Mouse (Mus musculus) midbrain, embryonic 15.5 days (tissue): ENCODE results near the gene Zfp423. TPM values are rescaled to one million over a fixed set of nuclear protein-coding genes. Genes with fewer than 3 reads are reported as not detected.

Experiments
- ATAC-seq: fragments of 200-750 bp; cut with Nextera tagmentation; replicated peaks from 2 replicates; pipeline ENCODE4 v1.8.0; 2017; ENCODE audit warnings: moderate TSS enrichment
- H3K27ac ChIP-seq: fragments of 300-500 bp; sonication (generic); 2 replicates; pipeline ENCODE4 v1.5.1; 2015; ENCODE audit warnings: mild to moderate bottlenecking, inconsistent platforms
- H3K27me3 ChIP-seq: fragments of 300-500 bp; sonication (generic); replicated peaks from 2 replicates; pipeline ENCODE4 v1.6.1; 2015; ENCODE audit warnings: inconsistent platforms
- H3K36me3 ChIP-seq: fragments of 300-500 bp; sonication (generic); replicated peaks from 2 replicates; pipeline ENCODE4 v1.6.1; 2015; ENCODE audit warnings: inconsistent platforms
- H3K4me1 ChIP-seq: fragments of 300-500 bp; sonication (generic); 2 replicates; pipeline ENCODE4 v1.6.1; 2015; ENCODE audit warnings: inconsistent platforms
- H3K4me2 ChIP-seq: fragments of 300-500 bp; sonication (generic); 2 replicates; pipeline ENCODE4 v1.6.1; 2015; ENCODE audit warnings: inconsistent platforms, mild to moderate bottlenecking, moderate library complexity
- H3K4me3 ChIP-seq: fragments of 300-500 bp; sonication (generic); 2 replicates; pipeline ENCODE4 v1.5.1; 2015; ENCODE audit warnings: mild to moderate bottlenecking, inconsistent platforms
- H3K9ac ChIP-seq: fragments of 300-500 bp; sonication (generic); 2 replicates; pipeline ENCODE4 v1.6.1; 2015; ENCODE audit warnings: mild to moderate bottlenecking, inconsistent platforms
- H3K9me3 ChIP-seq: fragments of 300-500 bp; sonication (generic); 2 replicates; pipeline ENCODE4 v1.6.1; 2016; ENCODE audit warnings: inconsistent platforms
- WGBS: fragments of 180-500 bp; shearing (Covaris S2); methylation state at CpG from one replicate; pipeline ENCODE4 v1.1.7; 2015; ENCODE audit warnings: mixed read lengths; 5-methylcytosine and 5-hydroxymethylcytosine counted together
- polyA plus RNA-seq: library from polyadenylated mRNA; unstranded; fragments of >200 nt; fragmentation: Nextera tagmentation; extraction: Ambion mirVana; gene quantifications from 2 replicates; pipeline ENCODE4 v1.2.1, GENCODE M21; 2015

Zfp423 gene
- polyA plus RNA-seq, 1 experiment from 2014 or later, result 35.7 TPM

- Histone ChIP-seq H3K4me1 (peaks cover 64% of the 10 kb centered on the region), H3K4me3 (no peak overlapping the region), H3K4me2 (no peak overlapping the region), H3K27ac (no peak overlapping the region), H3K36me3 (no peaks in the 10 kb centered on the region), H3K9ac (no peak overlapping the region), H3K27me3 (no peaks in the 10 kb centered on the region), H3K9me3 (no peaks in the 10 kb centered on the region)
- WGBS, result 60% methylated on average over 3 of the region's 3 CpGs
- ATAC-seq, result no peak
Observed at GRCm38 (mm10) chr8:87713946-87714345, 245.4 kb downstream of the Zfp423 start.

GRCm38 (mm10) chr8:87711955-87712354 is 247.4 kb downstream of the Zfp423 start:
- 50% methylated on average over 6 of the region's 6 CpGs for WGBS
- Histone ChIP-seq H3K4me2 (no peak overlapping the region), H3K27ac (peak overlapping the region; percentile 49), H3K4me3 (no peak overlapping the region), H3K9me3 (no peaks in the 10 kb centered on the region), H3K4me1 (peaks cover 62% of the 10 kb centered on the region), H3K36me3 (no peaks in the 10 kb centered on the region), H3K27me3 (no peaks in the 10 kb centered on the region), H3K9ac (no peak overlapping the region)
- ATAC-seq, result no peak

- Histone ChIP-seq H3K4me1 (peaks cover 58% of the 10 kb centered on the region), H3K9me3 (no peaks in the 10 kb centered on the region), H3K4me2 (peak overlapping the region; percentile 24), H3K9ac (0 out of 2 replicates have a peak overlapping the region, but pooled peaks have one; percentile 5), H3K27ac (peak overlapping the region; percentile 75), H3K27me3 (no peaks in the 10 kb centered on the region), H3K36me3 (no peaks in the 10 kb centered on the region), H3K4me3 (no peak overlapping the region)
- 16% methylated on average over 11 of the region's 11 CpGs for WGBS
- ATAC-seq, result no peak
Observed at GRCm38 (mm10) chr8:87708127-87708637, 251.2 kb downstream of the Zfp423 start.

GRCm38 (mm10) chr8:87707176-87707575 is 252.2 kb downstream of the Zfp423 start:
- H3K27ac ChIP-seq, result peak overlapping the region; percentile 75
- H3K4me3 ChIP-seq, result no peak overlapping the region
- H3K27me3 ChIP-seq, result no peaks in the 10 kb centered on the region
- peak overlapping the region; percentile 24 for H3K4me2 ChIP-seq
- no peaks in the 10 kb centered on the region for H3K36me3 ChIP-seq
- peaks cover 59% of the 10 kb centered on the region for H3K4me1 ChIP-seq
- no peak for ATAC-seq
- WGBS, result 35% methylated on average over 17 of the region's 17 CpGs
- H3K9ac ChIP-seq, result no peak overlapping the region
- no peaks in the 10 kb centered on the region for H3K9me3 ChIP-seq

GRCm38 (mm10) chr8:87704756-87705155 is 254.6 kb downstream of the Zfp423 start:
- Histone ChIP-seq H3K36me3 (no peaks in the 10 kb centered on the region), H3K9me3 (no peaks in the 10 kb centered on the region), H3K4me1 (peaks cover 58% of the 10 kb centered on the region), H3K4me3 (no peak overlapping the region), H3K4me2 (no peak overlapping the region), H3K9ac (no peak overlapping the region), H3K27me3 (no peaks in the 10 kb centered on the region), H3K27ac (no peak overlapping the region)
- 97% methylated on average over 3 of the region's 3 CpGs for WGBS
- ATAC-seq, result no peak

- Histone ChIP-seq H3K27ac (peak overlapping the region; percentile 80), H3K36me3 (no peaks in the 10 kb centered on the region), H3K4me3 (no peak overlapping the region), H3K9me3 (no peaks in the 10 kb centered on the region), H3K4me2 (peak overlapping the region; percentile 5; the same call in 1 of the 2 replicates), H3K9ac (no peak overlapping the region), H3K27me3 (no peaks in the 10 kb centered on the region), H3K4me1 (peaks cover 49% of the 10 kb centered on the region)
- WGBS, result 17% methylated on average over 10 of the region's 10 CpGs
- peak; percentile 81 for ATAC-seq
Observed at GRCm38 (mm10) chr8:87702790-87703311, 256.5 kb downstream of the Zfp423 start.

- Histone ChIP-seq H3K4me2 (no peak overlapping the region), H3K27me3 (no peaks in the 10 kb centered on the region), H3K36me3 (no peaks in the 10 kb centered on the region), H3K27ac (peak overlapping the region; percentile 80), H3K9ac (no peak overlapping the region), H3K9me3 (no peaks in the 10 kb centered on the region), H3K4me3 (no peak overlapping the region), H3K4me1 (peaks cover 47% of the 10 kb centered on the region)
- 21% methylated on average over 8 of the region's 8 CpGs for WGBS
- peak; percentile 57 for ATAC-seq
Observed at GRCm38 (mm10) chr8:87702051-87702521, 257.3 kb downstream of the Zfp423 start.

- ATAC-seq, result no peak
- WGBS, result 57% methylated on average over 4 of the region's 4 CpGs
- H3K4me2 ChIP-seq, result no peak overlapping the region
- no peaks in the 10 kb centered on the region for H3K36me3 ChIP-seq
- peak overlapping the region; percentile 80 for H3K27ac ChIP-seq
- H3K9ac ChIP-seq, result no peak overlapping the region
- no peaks in the 10 kb centered on the region for H3K9me3 ChIP-seq
- no peaks in the 10 kb centered on the region for H3K27me3 ChIP-seq
- H3K4me3 ChIP-seq, result no peak overlapping the region
- H3K4me1 ChIP-seq, result peaks cover 45% of the 10 kb centered on the region
Observed at GRCm38 (mm10) chr8:87701583-87701982, 257.8 kb downstream of the Zfp423 start.

- H3K27me3 ChIP-seq, result no peaks in the 10 kb centered on the region
- H3K4me1 ChIP-seq, result peaks cover 47% of the 10 kb centered on the region
- no peak overlapping the region for H3K27ac ChIP-seq
- 69% methylated on average over 12 of the region's 12 CpGs for WGBS
- no peak overlapping the region for H3K4me2 ChIP-seq
- H3K9me3 ChIP-seq, result no peaks in the 10 kb centered on the region
- no peak for ATAC-seq
- H3K36me3 ChIP-seq, result no peaks in the 10 kb centered on the region
- H3K9ac ChIP-seq, result no peak overlapping the region
- H3K4me3 ChIP-seq, result no peak overlapping the region
Observed at GRCm38 (mm10) chr8:87700321-87700720, 259.1 kb downstream of the Zfp423 start.

- H3K4me3 ChIP-seq, result no peak overlapping the region
- ATAC-seq, result no peak
- no peaks in the 10 kb centered on the region for H3K36me3 ChIP-seq
- no peak overlapping the region for H3K4me2 ChIP-seq
- no peaks in the 10 kb centered on the region for H3K9me3 ChIP-seq
- no peak overlapping the region for H3K9ac ChIP-seq
- 41% methylated on average over 9 of the region's 9 CpGs for WGBS
- 0 out of 2 replicates have a peak overlapping the region, but pooled peaks have one; percentile 3 for H3K27ac ChIP-seq
- H3K27me3 ChIP-seq, result no peaks in the 10 kb centered on the region
- H3K4me1 ChIP-seq, result peaks cover 55% of the 10 kb centered on the region
Observed at GRCm38 (mm10) chr8:87697127-87697526, 262.3 kb downstream of the Zfp423 start.

GRCm38 (mm10) chr8:87693741-87694140 is 265.7 kb downstream of the Zfp423 start:
- no peaks in the 10 kb centered on the region for H3K36me3 ChIP-seq
- H3K4me3 ChIP-seq, result no peak overlapping the region
- peaks cover 74% of the 10 kb centered on the region for H3K4me1 ChIP-seq
- 0 out of 2 replicates have a peak overlapping the region, but pooled peaks have one; percentile 10 for H3K27ac ChIP-seq
- no peak overlapping the region for H3K9ac ChIP-seq
- ATAC-seq, result no peak
- WGBS, result 75% methylated on average over 4 of the region's 4 CpGs
- H3K27me3 ChIP-seq, result no peaks in the 10 kb centered on the region
- H3K4me2 ChIP-seq, result no peak overlapping the region
- H3K9me3 ChIP-seq, result no peaks in the 10 kb centered on the region

- Histone ChIP-seq H3K27me3 (no peaks in the 10 kb centered on the region), H3K4me2 (peak overlapping the region; percentile 33), H3K9ac (peak overlapping the region; percentile 26; the same call in 1 of the 2 replicates), H3K36me3 (no peaks in the 10 kb centered on the region), H3K4me1 (peaks cover 92% of the 10 kb centered on the region), H3K4me3 (no peak overlapping the region), H3K9me3 (no peaks in the 10 kb centered on the region), H3K27ac (peak overlapping the region; percentile 88)
- WGBS, result 17% methylated on average over 28 of the region's 28 CpGs
- ATAC-seq, result peak; percentile 13; the same call in 1 of the 2 replicates
Observed at GRCm38 (mm10) chr8:87690100-87691095, 269.0 kb downstream of the Zfp423 start.
